Mouse (Mus musculus) 3T3-L1 (cell line): ENCODE data around the gene Map7d1.

ENCODE experiments used
- DNase-seq: peaks from one replicate; pipeline ENCODE4 v3.0.0-alpha.2; 2015; ENCODE audit warnings: low read depth, low spot score

Gene Map7d1

DNA sequence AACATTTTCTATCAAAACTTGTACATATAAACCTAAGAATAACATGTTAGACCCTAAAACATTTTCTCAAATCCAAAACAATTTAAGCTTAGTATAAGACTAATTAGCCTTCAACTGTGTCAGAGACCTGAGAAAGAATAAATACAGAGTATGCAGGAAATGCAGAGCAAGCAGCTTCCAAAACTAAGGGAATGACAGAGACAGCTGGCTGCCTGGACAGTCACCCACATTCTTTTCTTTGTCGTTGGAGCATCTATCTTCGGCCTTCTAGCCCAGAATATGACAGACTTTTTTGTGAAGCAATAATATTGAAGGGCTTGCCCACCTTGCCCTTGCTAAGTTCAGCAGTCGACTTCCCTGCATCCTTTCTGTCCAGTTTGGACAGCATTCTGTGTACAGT is 13.1 kb upstream of the Map7d1 start:
- no peak for DNase-seq

GRCm38 (mm10) chr4:126262119-126262807 is 6.1 kb upstream of the Map7d1 start, which contains the start of gene Trappc3:
Trappc3 (plus strand) TSS chr4:126262325.
- DNase-seq: peak; percentile 100

- DNase-seq: no peak
Measured at GRCm38 (mm10) chr4:126261675-126262074, 5.5 kb upstream of the Map7d1 start.

GRCm38 (mm10) chr4:126261266-126261665 is 5.1 kb upstream of the Map7d1 start:
- DNase-seq: peak; percentile 97

GRCm38 (mm10) chr4:126260520-126261201 is 4.5 kb upstream of the Map7d1 start:
- DNase-seq: peak; percentile 97

DNA sequence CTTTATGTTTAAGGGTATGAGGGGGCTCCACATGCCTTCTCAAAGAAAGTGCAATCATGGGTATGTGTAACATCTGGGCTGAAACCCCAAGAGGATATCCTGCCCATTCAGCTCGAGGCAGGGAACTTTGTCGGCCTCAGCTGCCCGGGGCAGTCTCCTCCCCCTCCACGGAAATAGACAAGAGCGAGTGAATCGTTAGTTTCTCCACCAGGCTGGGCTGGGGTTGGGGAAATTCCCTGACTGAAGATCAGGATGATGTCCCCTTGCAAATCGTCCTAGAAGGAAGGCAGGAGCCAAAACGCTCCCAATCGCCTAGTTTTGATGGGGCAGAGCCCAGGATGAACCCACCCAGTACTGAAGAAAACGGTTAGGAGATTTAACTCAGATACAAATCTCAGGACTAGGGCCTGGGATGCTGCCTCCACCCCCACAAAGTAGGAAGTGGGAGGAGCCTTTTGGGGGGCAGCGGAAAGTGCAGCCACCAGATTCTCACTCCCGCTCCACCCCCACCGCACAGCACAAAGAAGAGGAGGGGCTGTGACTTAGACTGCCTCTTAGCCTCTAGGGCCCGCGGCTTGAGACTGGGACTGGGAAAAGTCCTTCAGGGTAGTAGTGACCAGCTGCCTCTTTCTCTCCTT is 3.5 kb upstream of the Map7d1 start:
- peak; percentile 95 for DNase-seq

GRCm38 (mm10) chr4:126259063-126259462 is 2.9 kb upstream of the Map7d1 start:
- peak; percentile 78 for DNase-seq

GRCm38 (mm10) chr4:126256967-126257881 is 1.1 kb upstream of the Map7d1 start:
- DNase-seq: peak; percentile 31

GRCm38 (mm10) chr4:126255113-126256001 is 786 bp downstream of the Map7d1 start:
- DNase-seq: peak; percentile 36

GRCm38 (mm10) chr4:126254315-126255112 is 1.6 kb downstream of the Map7d1 start:
- peak; percentile 62 for DNase-seq

DNA sequence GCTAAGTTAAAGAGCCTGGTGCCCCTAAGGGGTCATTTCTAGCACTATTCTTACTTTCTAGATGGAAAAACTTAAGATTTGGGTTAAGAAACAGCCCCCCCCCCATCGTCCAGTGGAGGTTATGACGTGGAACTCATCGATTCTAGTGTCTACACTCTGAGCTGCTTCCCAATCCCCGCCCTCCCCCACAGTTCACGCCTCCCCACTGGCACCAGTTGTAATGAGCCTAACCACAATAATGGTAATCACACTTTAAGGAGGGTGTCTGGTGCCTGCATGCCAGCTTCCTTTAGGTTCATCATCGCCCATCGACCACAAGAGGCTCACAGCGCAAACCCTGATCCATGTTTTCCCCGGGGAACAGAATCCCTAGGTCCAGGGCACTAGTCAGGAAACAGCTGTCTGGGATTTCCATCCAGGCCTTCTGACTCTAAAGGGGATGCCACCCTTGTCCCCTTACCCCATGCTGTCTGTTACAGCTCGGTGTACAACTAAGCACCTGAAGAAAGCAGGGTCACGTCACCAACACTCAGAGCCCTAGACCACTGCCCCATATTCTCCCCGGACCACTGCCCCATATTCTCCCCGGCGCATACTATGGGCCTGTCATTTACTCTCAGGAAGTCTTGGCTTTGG is 2.4 kb downstream of the Map7d1 start:
- DNase-seq: no peak

- DNase-seq: no peak
Measured at GRCm38 (mm10) chr4:126252411-126253237, 3.5 kb downstream of the Map7d1 start.

DNA sequence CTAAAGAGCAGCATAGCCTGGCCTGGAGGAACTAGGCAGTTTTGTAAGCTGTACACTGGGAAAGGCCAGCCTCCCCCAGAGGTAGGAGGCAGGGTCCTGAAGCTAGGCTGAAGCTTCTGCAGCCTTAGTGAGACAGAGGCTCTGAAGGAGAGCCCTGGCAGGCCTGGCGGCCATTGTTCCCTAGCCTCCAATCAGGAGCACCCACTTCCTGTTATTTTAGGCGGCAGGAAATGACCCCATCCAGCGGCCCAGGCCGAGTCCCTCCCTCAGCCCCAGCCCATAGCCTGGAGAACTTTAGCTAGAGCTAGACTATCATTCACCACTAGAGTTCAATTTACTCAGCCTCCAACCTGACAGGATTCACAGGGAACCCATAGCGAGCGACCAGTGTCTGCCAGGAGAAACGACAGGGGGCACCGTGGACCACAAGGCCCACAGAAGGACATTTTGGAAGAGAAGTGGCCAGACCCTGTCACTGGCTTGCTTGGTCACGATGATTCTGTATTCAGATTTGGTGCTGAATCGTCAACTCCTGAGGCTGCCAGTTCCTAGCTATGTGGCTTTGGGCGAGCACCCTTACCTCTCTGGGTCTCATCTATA is 4.4 kb downstream of the Map7d1 start:
- no peak for DNase-seq

DNA sequence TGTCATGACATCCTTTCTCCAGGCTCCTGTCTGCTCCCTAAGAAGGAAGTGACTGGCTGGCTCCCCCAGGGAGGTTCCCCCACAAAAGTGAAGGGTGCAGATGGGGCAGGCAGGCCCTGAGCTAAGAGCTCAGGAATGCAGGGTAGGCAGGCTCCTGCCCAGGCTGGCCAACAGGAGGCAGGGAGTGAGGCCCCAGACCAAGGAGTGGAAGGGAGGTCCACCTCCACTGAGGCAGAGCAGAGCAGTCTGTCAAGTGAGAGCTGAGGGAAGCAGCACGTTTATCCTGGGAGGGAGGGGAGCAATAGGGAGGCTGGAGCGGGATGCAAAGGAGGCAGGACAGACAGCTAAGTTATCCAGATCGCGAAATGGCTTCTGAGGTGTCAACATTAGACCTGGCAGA is 5.5 kb downstream of the Map7d1 start:
- DNase-seq: peak; percentile 47

GRCm38 (mm10) chr4:126248261-126248868 is 7.8 kb downstream of the Map7d1 start:
- DNase-seq: no peak

- DNase-seq: no peak
Measured at GRCm38 (mm10) chr4:126246202-126246889, 9.8 kb downstream of the Map7d1 start.

- no peak for DNase-seq
Measured at GRCm38 (mm10) chr4:126242510-126242909, 13.6 kb downstream of the Map7d1 start.
